Mouse (Mus musculus) heart, embryonic 12.5 days (tissue): Measurements from ENCODE around the gene Plcl1. TPM values are rescaled to one million over a fixed set of nuclear protein-coding genes. Genes with fewer than 3 reads are reported as not detected.

Source experiments
- ATAC-seq: fragments of 200-750 bp; cut with Nextera tagmentation; 2 replicates; pipeline ENCODE4 v1.8.0; 2017; ENCODE audit warnings: moderate TSS enrichment, moderate library complexity; ENCODE audit not compliant: insufficient number of reproducible peaks, low FRiP score
- H3K27ac ChIP-seq: fragments of 300-500 bp; sonication (generic); 2 replicates; pipeline ENCODE4 v1.5.1; 2016; ENCODE audit warnings: mild to moderate bottlenecking, moderate library complexity; ENCODE audit not compliant: poor library complexity, severe bottlenecking
- H3K27me3 ChIP-seq: fragments of 300-500 bp; sonication (generic); replicated peaks from 2 replicates; pipeline ENCODE4 v1.6.1; 2016; ENCODE audit warnings: mild to moderate bottlenecking, moderate library complexity
- H3K36me3 ChIP-seq: fragments of 300-500 bp; sonication (generic); 2 replicates; pipeline ENCODE4 v1.6.1; 2016; ENCODE audit warnings: mild to moderate bottlenecking, moderate library complexity
- H3K4me1 ChIP-seq: fragments of 300-500 bp; sonication (generic); replicated peaks from 2 replicates; pipeline ENCODE4 v1.6.1; 2016; ENCODE audit warnings: mild to moderate bottlenecking
- H3K4me2 ChIP-seq: fragments of 300-500 bp; sonication (generic); 2 replicates; pipeline ENCODE4 v1.6.1; 2016; ENCODE audit warnings: mild to moderate bottlenecking, moderate library complexity
- H3K4me3 ChIP-seq: fragments of 300-500 bp; sonication (generic); 2 replicates; pipeline ENCODE4 v1.5.1; 2016; ENCODE audit warnings: mild to moderate bottlenecking
- H3K9ac ChIP-seq: fragments of 300-500 bp; sonication (generic); 2 replicates; pipeline ENCODE4 v1.6.1; 2016; ENCODE audit warnings: mild to moderate bottlenecking, moderate library complexity
- H3K9me3 ChIP-seq: fragments of 300-500 bp; sonication (generic); replicated peaks from 2 replicates; pipeline ENCODE4 v1.6.1; 2016; ENCODE audit warnings: mild to moderate bottlenecking, moderate library complexity
- WGBS: fragments of 180-500 bp; shearing (Covaris S2); methylation state at CpG from one replicate; pipeline ENCODE4 v1.1.7; 2016; 5-methylcytosine and 5-hydroxymethylcytosine counted together
- polyA plus RNA-seq: library from polyadenylated mRNA; unstranded; fragments of >200 nt; fragmentation: Nextera tagmentation; extraction: Ambion mirVana; gene quantifications from 2 replicates; pipeline ENCODE4 v1.2.1, GENCODE M21; 2016

The Plcl1 gene
- polyA plus RNA-seq, 1 experiment from 2014 or later, result 0.80 TPM

DNA sequence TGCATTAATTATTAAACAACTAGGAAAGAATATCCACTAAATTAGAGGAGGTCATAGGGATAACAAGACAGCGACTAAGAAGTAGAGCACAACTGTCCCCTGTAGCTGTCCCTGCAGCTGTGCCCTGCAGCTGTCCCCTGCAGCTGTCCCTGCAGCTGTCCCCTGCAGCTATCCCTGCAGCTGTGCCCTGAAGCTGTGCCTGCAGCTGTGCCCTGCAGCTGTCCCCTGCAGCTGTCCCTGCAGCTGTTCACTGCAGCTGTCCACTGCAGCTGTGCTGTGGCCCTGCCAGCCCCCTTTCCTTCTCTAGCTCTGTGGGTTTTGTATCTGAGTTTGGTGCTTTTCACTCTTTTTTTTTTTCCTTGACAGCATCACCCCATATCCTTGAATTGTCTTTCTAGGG is 118.2 kb downstream of the Plcl1 start:
- ATAC-seq, result no peak
- WGBS, result 68% methylated on average over 1 of the region's 1 CpGs
- H3K4me1 ChIP-seq, result peaks cover 8% of the 10 kb centered on the region

DNA sequence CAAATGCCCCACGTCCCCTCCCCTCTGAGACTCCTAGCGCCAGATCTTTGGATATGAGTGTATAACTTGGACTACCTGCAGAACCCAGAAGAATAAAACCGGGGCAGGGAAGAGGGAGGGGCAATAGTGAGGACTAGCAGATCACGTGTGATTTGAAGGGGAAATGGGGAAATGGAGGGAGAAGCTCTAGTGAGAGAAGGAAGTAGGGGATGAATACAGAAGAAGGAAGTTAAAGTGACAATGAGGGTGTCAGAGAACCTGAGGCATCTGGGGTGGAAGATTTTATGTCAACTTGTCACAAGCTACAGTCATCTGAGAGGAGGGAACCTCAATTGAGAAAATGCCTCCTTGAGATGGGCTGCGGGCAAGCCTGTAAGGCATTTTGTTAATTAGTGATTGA is 119.4 kb downstream of the Plcl1 start:
- no peaks in the 10 kb centered on the region for H3K27me3 ChIP-seq
- no peak overlapping the region for H3K9ac ChIP-seq
- no peak for ATAC-seq
- H3K36me3 ChIP-seq, result no peaks in the 10 kb centered on the region
- no peak overlapping the region for H3K4me3 ChIP-seq
- H3K9me3 ChIP-seq, result no peaks in the 10 kb centered on the region
- H3K27ac ChIP-seq, result no peak overlapping the region
- H3K4me1 ChIP-seq, result peaks cover 8% of the 10 kb centered on the region
- H3K4me2 ChIP-seq, result no peak overlapping the region
- 72% methylated on average over 5 of the region's 5 CpGs for WGBS

More for the DNA sequence above, 118.2 kb downstream of the Plcl1 start:
- H3K27ac ChIP-seq, result no peak overlapping the region
- H3K9ac ChIP-seq, result no peak overlapping the region
- H3K27me3 ChIP-seq, result no peaks in the 10 kb centered on the region
- no peak overlapping the region for H3K4me2 ChIP-seq
- H3K4me3 ChIP-seq, result no peak overlapping the region
- no peaks in the 10 kb centered on the region for H3K36me3 ChIP-seq
- no peaks in the 10 kb centered on the region for H3K9me3 ChIP-seq

DNA sequence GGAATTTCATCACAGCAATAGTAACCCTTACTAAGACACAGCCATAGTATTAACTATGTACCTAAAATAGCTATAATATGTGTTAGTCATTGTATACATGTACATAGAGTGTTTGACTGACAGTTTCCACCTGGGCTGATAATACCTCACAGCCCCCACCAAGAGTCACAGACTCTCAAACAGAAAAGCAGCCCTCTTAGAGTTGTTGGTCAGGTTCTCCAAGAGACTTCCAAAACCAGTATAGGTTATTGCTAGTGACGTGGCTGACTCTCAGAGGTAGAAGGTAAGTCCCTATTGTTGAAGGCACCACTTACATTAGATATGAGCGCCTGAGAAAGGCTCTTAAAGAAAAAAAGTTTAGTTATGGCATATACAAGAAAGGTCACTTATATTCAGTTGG is 120.0 kb downstream of the Plcl1 start:
- 85% methylated on average over 2 of the region's 2 CpGs for WGBS
- no peak for ATAC-seq
- no peaks in the 10 kb centered on the region for H3K36me3 ChIP-seq
- H3K4me3 ChIP-seq, result no peak overlapping the region
- no peak overlapping the region for H3K4me2 ChIP-seq
- peaks cover 8% of the 10 kb centered on the region for H3K4me1 ChIP-seq
- no peak overlapping the region for H3K27ac ChIP-seq
- H3K9ac ChIP-seq, result no peak overlapping the region
- no peaks in the 10 kb centered on the region for H3K9me3 ChIP-seq
- no peaks in the 10 kb centered on the region for H3K27me3 ChIP-seq

DNA sequence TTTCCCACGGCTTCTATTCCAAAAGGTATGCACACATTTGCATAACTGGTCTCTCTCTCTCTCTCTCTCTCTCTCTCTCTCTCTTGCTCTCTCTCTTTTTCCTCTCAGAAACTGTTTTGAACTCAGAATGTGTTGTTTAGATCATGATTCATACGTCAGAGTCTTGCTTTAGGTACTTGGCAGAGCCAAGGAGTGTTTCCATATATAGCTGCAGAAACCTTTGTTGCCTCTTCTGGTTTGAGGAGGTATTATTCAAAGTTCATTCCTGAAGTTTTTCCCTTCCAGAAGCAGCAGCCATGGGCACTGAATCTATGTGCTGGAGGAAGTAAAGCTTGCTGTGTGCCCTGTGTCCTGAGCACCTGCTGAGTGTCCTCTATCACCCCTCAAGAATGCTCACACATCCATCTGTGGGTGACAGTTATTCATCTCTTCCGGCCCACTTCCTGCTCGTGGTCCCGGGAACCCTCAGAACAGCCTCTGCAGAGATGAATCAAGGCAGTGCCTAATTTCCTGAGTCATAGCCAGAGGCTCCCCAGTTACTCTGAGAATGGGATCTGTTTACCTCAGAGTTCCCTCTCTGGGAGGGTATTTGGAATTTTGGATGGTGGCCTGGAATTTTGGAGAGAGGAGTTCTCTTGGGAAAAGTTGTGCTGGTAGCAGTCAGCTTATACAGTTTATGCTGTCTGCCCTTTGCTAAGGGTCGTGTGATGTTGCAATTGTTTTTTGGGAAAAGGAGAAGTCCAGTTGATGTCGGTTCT is 123.0 kb downstream of the Plcl1 start:
- Histone ChIP-seq H3K4me1 (peaks cover 10% of the 10 kb centered on the region), H3K27ac (no peak overlapping the region), H3K27me3 (no peaks in the 10 kb centered on the region), H3K36me3 (no peaks in the 10 kb centered on the region), H3K9me3 (no peaks in the 10 kb centered on the region), H3K9ac (no peak overlapping the region), H3K4me3 (no peak overlapping the region), H3K4me2 (no peak overlapping the region)
- no peak for ATAC-seq
- 39% methylated on average over 7 of the region's 7 CpGs for WGBS

DNA sequence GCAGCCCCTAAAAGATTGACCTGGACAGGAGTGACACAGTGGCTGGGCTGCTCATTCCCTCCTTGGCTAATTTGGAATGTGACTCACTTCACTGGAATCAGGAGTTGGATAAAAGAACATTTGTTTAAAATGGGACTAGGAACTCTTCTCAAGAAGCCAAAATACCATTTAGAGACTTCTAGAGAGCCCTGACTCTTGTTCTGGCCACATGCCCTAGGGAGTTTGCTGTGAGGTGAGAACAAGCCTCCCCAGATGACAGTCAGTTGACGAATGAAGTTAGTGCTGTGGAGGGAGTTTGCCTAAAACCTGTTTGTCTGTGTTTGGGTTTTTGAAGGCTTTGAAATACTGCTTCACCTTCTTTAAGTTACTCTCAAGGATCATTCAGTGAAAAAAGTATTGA is 128.1 kb downstream of the Plcl1 start:
- WGBS, result 73% methylated on average over 1 of the region's 1 CpGs
- Histone ChIP-seq H3K4me2 (no peak overlapping the region), H3K9me3 (0 out of 2 replicates have a peak, but pooled peaks cover 4% of the 10 kb centered on the region), H3K9ac (no peak overlapping the region), H3K27me3 (no peaks in the 10 kb centered on the region), H3K36me3 (no peaks in the 10 kb centered on the region), H3K27ac (no peak overlapping the region), H3K4me1 (peaks cover 6% of the 10 kb centered on the region), H3K4me3 (no peak overlapping the region)
- no peak for ATAC-seq

DNA sequence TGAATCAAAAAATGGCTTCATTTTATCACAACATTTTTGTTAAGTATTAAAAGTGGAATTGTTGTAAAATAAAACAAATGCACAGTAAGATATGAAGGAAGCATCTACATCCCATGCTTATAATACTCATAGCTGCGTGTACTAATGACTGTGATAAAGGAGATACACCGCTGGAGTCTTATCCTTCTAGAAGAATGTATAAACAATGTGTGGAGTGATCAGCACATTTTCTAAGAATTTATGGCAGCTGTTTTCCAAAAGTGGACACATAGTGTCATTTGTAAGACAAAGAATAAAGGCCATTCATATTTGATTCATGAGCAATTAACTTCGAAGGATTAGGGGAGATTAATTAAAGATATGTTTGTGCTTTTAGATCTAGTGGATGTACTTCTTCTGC is 148.7 kb downstream of the Plcl1 start:
- no peaks in the 10 kb centered on the region for H3K36me3 ChIP-seq
- no peak overlapping the region for H3K27ac ChIP-seq
- H3K27me3 ChIP-seq, result no peaks in the 10 kb centered on the region
- H3K9ac ChIP-seq, result no peak overlapping the region
- WGBS, result 72% methylated on average over 3 of the region's 3 CpGs
- no peak overlapping the region for H3K4me2 ChIP-seq
- no peak overlapping the region for H3K4me3 ChIP-seq
- no peaks in the 10 kb centered on the region for H3K9me3 ChIP-seq
- no peaks in the 10 kb centered on the region for H3K4me1 ChIP-seq
- ATAC-seq, result no peak

DNA sequence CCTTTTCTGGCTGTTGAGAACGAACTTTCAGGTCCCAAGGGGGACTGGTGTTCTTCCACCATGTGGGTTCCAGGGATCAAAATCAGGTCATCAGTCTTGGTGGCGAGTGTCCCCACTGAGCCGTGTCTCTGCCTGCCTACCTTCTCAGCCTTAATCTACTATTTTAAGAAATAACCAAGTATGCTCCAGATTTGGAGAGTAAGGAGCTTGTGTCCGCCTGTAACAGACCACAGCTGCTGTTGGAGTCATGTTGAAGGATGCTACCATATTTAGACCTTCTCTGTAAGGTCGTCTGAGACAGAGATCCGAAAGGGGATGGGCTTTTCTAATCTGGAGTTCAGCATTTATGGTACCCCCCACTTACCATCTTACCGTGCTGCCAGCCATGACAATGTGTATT is 152.2 kb downstream of the Plcl1 start:
- no peak for ATAC-seq
- Histone ChIP-seq H3K4me2 (no peak overlapping the region), H3K4me1 (no peaks in the 10 kb centered on the region), H3K9me3 (no peaks in the 10 kb centered on the region), H3K27ac (no peak overlapping the region), H3K36me3 (no peaks in the 10 kb centered on the region), H3K4me3 (no peak overlapping the region), H3K9ac (no peak overlapping the region), H3K27me3 (no peaks in the 10 kb centered on the region)
- WGBS, result 57% methylated on average over 7 of the region's 7 CpGs

DNA sequence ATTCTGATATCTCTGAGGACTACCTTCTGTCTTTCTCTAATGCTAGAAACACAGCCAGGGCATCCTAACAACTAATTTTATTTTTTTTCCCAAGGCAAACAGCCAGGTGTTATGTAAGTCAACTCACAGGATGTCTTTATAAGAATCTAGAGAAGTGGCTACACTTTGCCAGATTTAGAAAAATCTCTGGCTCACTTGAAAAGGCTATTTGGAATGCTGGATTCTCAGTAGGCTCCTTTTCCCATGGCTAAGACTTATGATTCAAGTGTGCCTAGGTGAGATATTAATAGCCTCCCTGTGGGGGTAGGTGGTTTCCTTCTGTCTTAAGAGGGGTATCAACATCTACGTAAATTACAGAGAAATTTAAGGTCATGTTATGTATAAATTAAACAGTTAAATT is 152.7 kb downstream of the Plcl1 start:
- no peak for ATAC-seq
- Histone ChIP-seq H3K36me3 (no peaks in the 10 kb centered on the region), H3K4me3 (no peak overlapping the region), H3K9me3 (no peaks in the 10 kb centered on the region), H3K4me2 (no peak overlapping the region), H3K9ac (no peak overlapping the region), H3K4me1 (no peaks in the 10 kb centered on the region), H3K27me3 (no peaks in the 10 kb centered on the region), H3K27ac (no peak overlapping the region)
- 74% methylated on average over 1 of the region's 1 CpGs for WGBS

DNA sequence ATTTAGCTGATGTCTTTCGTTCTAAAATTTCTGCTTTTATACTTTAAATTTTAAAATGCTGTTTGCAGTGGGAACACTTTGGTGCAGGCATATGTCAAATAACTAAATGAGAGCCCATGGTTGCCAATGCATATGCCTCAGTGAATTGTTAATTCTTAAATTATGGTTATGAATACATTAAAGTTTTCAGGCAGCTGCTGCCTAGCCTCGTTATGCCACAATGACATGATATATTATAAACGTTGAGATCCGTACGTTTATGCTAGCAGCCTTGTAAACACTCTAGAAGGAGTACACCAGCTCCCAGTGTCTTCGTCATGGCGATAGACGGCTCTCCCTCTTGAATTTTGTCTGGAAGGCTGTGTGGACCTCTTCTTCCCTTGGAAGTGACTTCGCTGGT is 154.3 kb downstream of the Plcl1 start:
- Histone ChIP-seq H3K4me1 (no peaks in the 10 kb centered on the region), H3K36me3 (no peaks in the 10 kb centered on the region)

DNA sequence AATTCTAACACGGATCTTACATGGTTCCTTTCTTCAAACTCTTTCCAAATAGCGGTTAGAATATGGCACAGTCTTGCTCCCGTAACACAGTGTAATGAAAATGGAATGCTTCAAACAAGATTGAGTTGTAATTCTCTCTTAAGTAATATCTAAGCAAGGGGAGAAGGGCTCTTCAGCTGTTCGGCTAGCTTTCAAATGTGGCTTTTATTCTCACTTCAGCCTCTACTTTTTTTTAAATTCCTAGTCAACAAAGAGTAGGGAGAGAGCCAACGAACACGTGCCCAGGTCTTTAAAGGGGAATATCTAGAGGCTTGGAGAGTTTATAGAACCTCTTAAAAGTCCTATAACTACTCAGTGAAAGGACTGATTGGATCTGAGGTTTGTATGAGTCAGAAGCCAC is 160.2 kb downstream of the Plcl1 start:
- WGBS, result 82% methylated on average over 6 of the region's 6 CpGs
- Histone ChIP-seq H3K9ac (no peak overlapping the region), H3K4me3 (no peak overlapping the region), H3K27me3 (no peaks in the 10 kb centered on the region), H3K36me3 (no peaks in the 10 kb centered on the region), H3K9me3 (no peaks in the 10 kb centered on the region), H3K27ac (no peak overlapping the region), H3K4me1 (0 out of 2 replicates have a peak, but pooled peaks cover 3% of the 10 kb centered on the region), H3K4me2 (no peak overlapping the region)
- no peak for ATAC-seq

More for the DNA sequence above, 154.3 kb downstream of the Plcl1 start:
- WGBS, result 87% methylated on average over 9 of the region's 9 CpGs
- Histone ChIP-seq H3K9ac (no peak overlapping the region), H3K4me2 (no peak overlapping the region), H3K4me3 (no peak overlapping the region), H3K27ac (no peak overlapping the region), H3K27me3 (no peaks in the 10 kb centered on the region), H3K9me3 (no peaks in the 10 kb centered on the region)
- ATAC-seq, result no peak

DNA sequence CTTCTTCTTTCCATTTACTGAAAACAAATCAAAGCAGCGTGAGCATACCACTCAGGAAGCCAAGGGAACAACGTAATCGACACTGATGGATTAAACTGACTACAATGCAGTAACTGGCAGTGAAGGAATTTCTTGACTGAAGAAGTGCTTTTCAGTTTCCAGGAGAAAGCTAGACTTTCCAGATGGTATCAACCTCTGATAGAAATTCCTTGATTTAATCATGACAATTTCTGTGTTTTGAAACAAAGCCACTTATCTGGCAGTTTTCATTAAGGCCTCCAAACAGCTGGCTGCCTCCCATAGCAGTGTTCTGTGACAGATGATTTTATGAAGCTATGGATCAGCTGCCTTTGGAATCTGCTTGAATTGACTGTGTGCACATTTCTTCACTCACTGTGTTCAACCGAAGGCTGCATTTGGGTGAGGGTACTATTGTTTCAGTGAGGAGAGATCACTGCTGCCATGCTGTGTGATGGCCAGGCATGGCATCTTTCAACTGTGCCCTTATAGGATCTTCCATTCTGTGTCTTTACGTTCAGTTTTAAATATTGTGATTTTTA is 162.2 kb downstream of the Plcl1 start:
- Histone ChIP-seq H3K27me3 (no peaks in the 10 kb centered on the region), H3K4me1 (peaks cover 6% of the 10 kb centered on the region; the same call in 1 of the 2 replicates), H3K4me3 (no peak overlapping the region), H3K9me3 (no peaks in the 10 kb centered on the region), H3K9ac (no peak overlapping the region), H3K27ac (no peak overlapping the region), H3K36me3 (no peaks in the 10 kb centered on the region), H3K4me2 (no peak overlapping the region)
- ATAC-seq, result no peak
- 71% methylated on average over 5 of the region's 5 CpGs for WGBS

DNA sequence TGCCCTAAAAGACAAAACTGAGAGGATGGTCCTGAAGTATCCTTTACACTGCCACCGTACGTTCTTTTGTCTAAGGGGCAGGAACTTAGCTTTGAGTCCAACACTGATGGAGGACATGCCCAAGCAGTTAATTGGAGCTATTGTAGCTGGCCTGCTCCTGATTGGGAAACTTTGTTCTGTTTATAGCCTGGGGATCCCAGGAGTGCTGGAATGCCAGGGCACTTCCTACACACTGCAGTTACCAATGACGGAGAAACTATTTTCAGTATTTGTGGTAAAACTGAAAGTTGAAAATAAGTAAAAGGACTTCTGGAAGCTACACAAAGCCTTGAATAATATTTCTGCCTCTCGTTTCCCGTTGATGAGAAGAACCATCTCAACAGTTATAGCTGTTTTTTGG is 164.5 kb downstream of the Plcl1 start:
- WGBS, result 59% methylated on average over 5 of the region's 5 CpGs

More for the DNA sequence above, 164.5 kb downstream of the Plcl1 start:
- peaks cover 6% of the 10 kb centered on the region; the same call in 1 of the 2 replicates for H3K4me1 ChIP-seq
- no peak overlapping the region for H3K4me3 ChIP-seq
- no peak for ATAC-seq
- no peak overlapping the region for H3K4me2 ChIP-seq
- H3K9me3 ChIP-seq, result no peaks in the 10 kb centered on the region
- H3K27me3 ChIP-seq, result no peaks in the 10 kb centered on the region
- H3K36me3 ChIP-seq, result no peaks in the 10 kb centered on the region
- H3K9ac ChIP-seq, result no peak overlapping the region
- no peak overlapping the region for H3K27ac ChIP-seq
